Mouse (Mus musculus): Measurements from ENCODE around the gene C3. TPM values are rescaled to one million over a fixed set of nuclear protein-coding genes. Genes with fewer than 3 reads are reported as not detected.

Gene C3
- polyA plus RNA-seq, 1 experiment = 69.4 TPM

DNA sequence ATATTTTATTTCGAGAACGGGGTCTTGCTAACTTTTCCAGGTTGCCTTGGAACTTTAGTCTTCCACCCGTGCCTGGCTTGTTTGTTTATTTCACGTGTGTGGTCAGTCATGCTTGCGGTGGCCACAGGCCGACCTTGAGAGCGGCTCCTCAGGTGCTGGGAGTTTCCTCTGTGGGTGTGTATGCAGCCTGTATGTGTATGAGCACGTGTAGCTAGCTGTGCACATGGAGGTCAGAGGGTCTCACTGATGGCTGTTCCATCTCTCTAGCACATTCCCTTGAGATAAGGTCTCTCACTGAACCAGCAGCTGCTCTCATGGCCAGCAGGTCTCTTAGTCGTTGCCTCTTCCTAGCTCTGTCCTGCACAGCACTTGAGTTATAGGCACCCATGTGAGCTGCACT, 32.4 kb upstream of the C3 start:
- 68% methylated on average over 9 of the region's 9 CpGs for WGBS
- Histone ChIP-seq H3K4me1 (ENCODE audit: control insufficient read depth, insufficient read depth, low read length) (no peaks in the 10 kb centered on the region), H3K4me3 (ENCODE audit: insufficient read depth, low read depth, low read length) (no peak overlapping the region), H3K36me3 (ENCODE audit: control insufficient read depth, insufficient read depth, low read length) (peaks cover 2% of the 10 kb centered on the region; the same call in 1 of the 2 replicates), H3K27me3 (replicated peaks; ENCODE audit: control insufficient read depth, insufficient read depth, low read length) (no peaks in the 10 kb centered on the region), H3K27ac (ENCODE audit: insufficient read depth, low read depth, low read length) (no peak overlapping the region)
- TF ChIP-seq CTCF (conservative IDR thresholded peaks at IDR 0.05; ENCODE audit: insufficient read depth, insufficient read length, low read depth, low read length) = no peak
- no peak for DNase-seq

DNA sequence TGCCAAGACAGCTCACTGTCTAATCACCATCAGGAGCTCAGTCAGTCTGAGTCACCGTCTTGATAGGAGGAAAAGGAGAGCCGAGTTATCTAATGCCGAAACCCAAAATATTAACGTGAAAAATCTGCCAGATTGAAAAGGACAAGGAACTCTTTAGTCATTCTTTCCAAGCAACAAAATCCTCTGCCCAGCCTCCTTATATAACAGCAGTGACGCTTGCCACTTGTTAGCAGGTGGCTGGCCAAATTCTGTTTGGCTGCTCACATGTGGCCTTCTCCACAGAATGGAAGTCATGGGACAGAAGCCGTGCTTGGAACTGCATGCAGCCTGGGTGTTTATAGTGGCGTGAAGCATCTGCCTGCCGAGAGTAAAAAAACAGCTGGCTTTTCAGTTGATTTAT, 31.8 kb upstream of the C3 start:
- DNase-seq = no peak
- H3K36me3 ChIP-seq (ENCODE audit: control insufficient read depth, insufficient read depth, low read length) = peaks cover 2% of the 10 kb centered on the region; the same call in 1 of the 2 replicates
- WGBS = 88% methylated on average over 8 of the region's 8 CpGs
- no peak overlapping the region for H3K4me3 ChIP-seq (ENCODE audit: insufficient read depth, low read depth, low read length)
- no peak overlapping the region for H3K27ac ChIP-seq (ENCODE audit: insufficient read depth, low read depth, low read length)
- TF ChIP-seq CTCF (conservative IDR thresholded peaks at IDR 0.05; ENCODE audit: insufficient read depth, insufficient read length, low read depth, low read length) (no peak), POLR2A (IDR thresholded peaks at IDR 0.05; ENCODE audit: low read depth, low read length) (no peak)
- no peaks in the 10 kb centered on the region for H3K4me1 ChIP-seq (ENCODE audit: control insufficient read depth, insufficient read depth, low read length)
- no peaks in the 10 kb centered on the region for H3K27me3 ChIP-seq (replicated peaks; ENCODE audit: control insufficient read depth, insufficient read depth, low read length)

DNA sequence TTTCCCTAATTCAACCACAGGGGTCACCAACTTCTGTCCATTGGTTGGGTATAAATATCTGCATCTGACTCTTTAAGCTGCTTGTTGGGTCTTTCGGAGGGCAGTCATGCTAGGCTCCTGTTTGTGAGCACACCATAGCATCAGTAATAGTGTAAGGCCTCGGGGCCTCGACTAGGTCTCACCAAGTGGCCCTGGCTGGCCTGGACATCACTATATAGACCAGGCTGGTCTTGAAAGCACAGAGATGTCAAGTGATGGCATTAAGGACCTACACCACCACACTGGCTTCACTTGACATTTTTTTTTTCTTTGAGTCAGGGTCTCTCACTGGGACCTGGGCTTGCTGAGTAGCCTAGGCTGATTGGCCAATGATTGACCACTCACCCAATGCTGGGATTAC, 30.3 kb upstream of the C3 start:
- H3K36me3 ChIP-seq (ENCODE audit: control insufficient read depth, insufficient read depth, low read length) = peaks cover 2% of the 10 kb centered on the region; the same call in 1 of the 2 replicates

DNA sequence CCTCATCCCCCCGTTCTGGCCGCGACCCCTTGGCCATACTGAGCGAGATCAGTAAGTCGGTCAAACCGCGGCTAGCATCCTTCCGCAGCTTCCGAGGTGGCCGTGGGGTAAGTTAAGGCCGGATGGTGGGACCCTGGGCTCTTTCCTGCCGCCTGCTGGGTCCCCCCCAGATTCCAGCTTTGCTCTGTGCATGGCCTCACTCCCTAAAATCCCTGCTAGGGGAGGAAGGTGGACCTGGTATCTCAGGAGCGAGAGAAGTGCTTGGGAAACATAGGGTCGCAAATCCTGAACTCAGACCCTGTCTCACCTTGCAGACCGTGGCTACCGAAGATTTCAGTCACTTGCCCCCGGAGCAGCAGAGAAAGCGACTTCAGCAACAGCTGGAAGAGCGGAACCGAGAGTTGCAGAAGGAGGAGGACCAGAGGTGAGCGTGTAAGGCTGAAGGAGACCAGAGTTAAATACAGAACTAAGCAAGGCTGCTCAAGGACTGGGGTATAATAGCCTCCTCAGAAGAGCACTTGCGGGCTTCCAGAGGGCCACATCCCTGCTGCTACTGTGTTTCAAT, 29.1 kb upstream of the C3 start:
- Histone ChIP-seq H3K27ac (ENCODE audit: insufficient read depth, low read depth, low read length) (no peak overlapping the region), H3K27me3 (replicated peaks; ENCODE audit: control insufficient read depth, insufficient read depth, low read length) (no peaks in the 10 kb centered on the region), H3K36me3 (ENCODE audit: control insufficient read depth, insufficient read depth, low read length) (no peaks in the 10 kb centered on the region; the same call in 1 of the 2 replicates), H3K4me3 (ENCODE audit: insufficient read depth, low read depth, low read length) (no peak overlapping the region), H3K4me1 (ENCODE audit: control insufficient read depth, insufficient read depth, low read length) (no peaks in the 10 kb centered on the region)
- 97% methylated on average over 22 of the region's 22 CpGs for WGBS
- no peak for TF ChIP-seq CTCF (conservative IDR thresholded peaks at IDR 0.05; ENCODE audit: insufficient read depth, insufficient read length, low read depth, low read length)
- TF ChIP-seq POLR2A (IDR thresholded peaks at IDR 0.05; ENCODE audit: low read depth, low read length) = no peak
- DNase-seq = no peak

More for the DNA sequence above, 30.3 kb upstream of the C3 start:
- TF ChIP-seq CTCF (conservative IDR thresholded peaks at IDR 0.05; ENCODE audit: insufficient read depth, insufficient read length, low read depth, low read length) (no peak), POLR2A (IDR thresholded peaks at IDR 0.05; ENCODE audit: low read depth, low read length) (no peak)
- no peak for DNase-seq
- H3K4me3 ChIP-seq (ENCODE audit: insufficient read depth, low read depth, low read length) = no peak overlapping the region
- no peaks in the 10 kb centered on the region for H3K27me3 ChIP-seq (replicated peaks; ENCODE audit: control insufficient read depth, insufficient read depth, low read length)
- H3K4me1 ChIP-seq (ENCODE audit: control insufficient read depth, insufficient read depth, low read length) = no peaks in the 10 kb centered on the region
- WGBS = 96% methylated on average over 3 of the region's 3 CpGs
- H3K27ac ChIP-seq (ENCODE audit: insufficient read depth, low read depth, low read length) = no peak overlapping the region

DNA sequence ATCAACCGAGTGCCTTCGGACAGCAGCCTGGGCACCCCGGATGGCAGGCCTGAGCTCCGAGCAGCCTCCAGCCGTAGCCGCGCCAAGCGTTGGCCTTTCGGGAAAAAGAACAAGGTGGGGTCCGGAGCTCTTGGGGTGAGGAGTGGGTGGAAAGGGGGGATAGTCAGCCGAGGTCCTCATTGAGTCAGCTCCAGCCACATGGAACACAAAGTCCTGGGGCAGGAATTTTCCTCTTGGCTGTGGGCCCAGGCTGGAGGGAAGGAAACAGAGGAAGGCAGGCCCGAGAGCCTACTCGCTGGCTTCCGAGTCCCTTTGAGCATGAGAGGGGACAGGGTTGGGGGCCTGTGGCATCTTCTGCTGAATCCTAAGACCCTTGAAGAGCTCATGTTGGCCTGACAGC, 27.4 kb upstream of the C3 start:
- no peak for TF ChIP-seq CTCF (conservative IDR thresholded peaks at IDR 0.05; ENCODE audit: insufficient read depth, insufficient read length, low read depth, low read length)
- no peak for TF ChIP-seq POLR2A (IDR thresholded peaks at IDR 0.05; ENCODE audit: low read depth, low read length)
- WGBS = 65% methylated on average over 14 of the region's 14 CpGs
- peak; percentile 51 for DNase-seq
- H3K4me3 ChIP-seq (ENCODE audit: insufficient read depth, low read depth, low read length) = no peak overlapping the region
- H3K27ac ChIP-seq (ENCODE audit: insufficient read depth, low read depth, low read length) = peak overlapping the region; percentile 52
- no peaks in the 10 kb centered on the region for H3K27me3 ChIP-seq (replicated peaks; ENCODE audit: control insufficient read depth, insufficient read depth, low read length)
- H3K36me3 ChIP-seq (ENCODE audit: control insufficient read depth, insufficient read depth, low read length) = no peaks in the 10 kb centered on the region; the same call in 1 of the 2 replicates
- H3K4me1 ChIP-seq (ENCODE audit: control insufficient read depth, insufficient read depth, low read length) = no peaks in the 10 kb centered on the region

DNA sequence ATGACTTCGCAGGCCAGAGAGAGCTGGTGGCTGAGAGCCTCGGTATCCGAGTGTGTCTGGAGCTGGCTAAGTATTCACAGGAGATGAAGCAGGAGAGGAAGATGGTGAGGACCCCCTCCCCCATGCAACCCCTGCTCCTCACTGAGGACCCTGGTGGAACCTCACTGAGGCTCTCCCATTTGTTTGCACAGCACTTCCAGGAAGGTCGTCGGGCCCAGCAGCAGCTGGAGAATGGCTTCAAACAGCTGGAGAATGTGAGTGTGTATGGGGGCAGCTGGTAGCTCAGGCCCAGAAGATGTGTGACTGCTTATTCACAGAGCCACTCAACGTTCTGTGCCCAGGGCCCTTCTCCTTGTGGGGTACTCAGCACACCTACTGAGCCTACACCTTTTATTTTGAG, 25.4 kb upstream of the C3 start:
- Histone ChIP-seq H3K4me1 (ENCODE audit: control insufficient read depth, insufficient read depth, low read length) (peaks cover 4% of the 10 kb centered on the region; the same call in 1 of the 2 replicates), H3K27ac (ENCODE audit: insufficient read depth, low read depth, low read length) (no peak overlapping the region), H3K36me3 (ENCODE audit: control insufficient read depth, insufficient read depth, low read length) (no peaks in the 10 kb centered on the region; the same call in 1 of the 2 replicates), H3K27me3 (replicated peaks; ENCODE audit: control insufficient read depth, insufficient read depth, low read length) (no peaks in the 10 kb centered on the region), H3K4me3 (ENCODE audit: insufficient read depth, low read depth, low read length) (no peak overlapping the region)
- 72% methylated on average over 6 of the region's 6 CpGs for WGBS
- no peak for TF ChIP-seq CTCF (conservative IDR thresholded peaks at IDR 0.05; ENCODE audit: insufficient read depth, insufficient read length, low read depth, low read length)
- TF ChIP-seq POLR2A (IDR thresholded peaks at IDR 0.05; ENCODE audit: low read depth, low read length) = no peak
- no peak for DNase-seq

DNA sequence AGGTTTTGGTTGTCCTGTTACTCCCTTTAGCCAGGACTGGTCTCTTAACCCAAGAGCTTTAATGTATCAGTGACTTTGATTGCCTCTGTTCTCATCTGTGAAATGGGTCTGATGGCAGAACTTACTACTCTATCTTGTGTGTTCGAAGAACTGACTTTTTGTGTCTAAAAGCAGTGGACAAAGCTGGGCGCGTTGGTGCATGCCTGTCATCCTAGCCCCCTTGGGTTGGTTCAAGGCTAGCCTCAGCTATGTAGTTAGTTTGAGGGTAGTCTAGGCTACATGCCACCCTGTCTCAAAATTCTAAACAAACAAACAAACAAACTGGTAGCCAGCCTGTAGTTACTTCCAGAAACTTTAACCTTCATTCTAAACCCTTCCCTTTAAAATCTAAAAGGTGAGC, 23.5 kb upstream of the C3 start:
- DNase-seq = no peak
- H3K4me3 ChIP-seq (ENCODE audit: insufficient read depth, low read depth, low read length) = no peak overlapping the region
- no peaks in the 10 kb centered on the region for H3K27me3 ChIP-seq (replicated peaks; ENCODE audit: control insufficient read depth, insufficient read depth, low read length)
- TF ChIP-seq POLR2A (IDR thresholded peaks at IDR 0.05; ENCODE audit: low read depth, low read length) = no peak
- TF ChIP-seq CTCF (conservative IDR thresholded peaks at IDR 0.05; ENCODE audit: insufficient read depth, insufficient read length, low read depth, low read length) = no peak
- no peaks in the 10 kb centered on the region; the same call in 1 of the 2 replicates for H3K36me3 ChIP-seq (ENCODE audit: control insufficient read depth, insufficient read depth, low read length)
- 94% methylated on average over 3 of the region's 3 CpGs for WGBS
- H3K4me1 ChIP-seq (ENCODE audit: control insufficient read depth, insufficient read depth, low read length) = peaks cover 10% of the 10 kb centered on the region; the same call in 1 of the 2 replicates
- H3K27ac ChIP-seq (ENCODE audit: insufficient read depth, low read depth, low read length) = no peak overlapping the region
